Mouse (Mus musculus) granulocyte monocyte progenitor cell, adult 5-6 weeks (primary cell): ENCODE results near the gene Fezf2. TPM values are rescaled to one million over a fixed set of nuclear protein-coding genes. Genes with fewer than 3 reads are reported as not detected.

Experiments used
- ATAC-seq: replicated peaks from 2 replicates; pipeline ENCODE4 v1.8.0; 2016; ENCODE audit warnings: mild to moderate bottlenecking, moderate TSS enrichment, inconsistent platforms; ENCODE audit not compliant: poor library complexity, severe bottlenecking
- total RNA-seq, 2 experiments: library from RNA; stranded (forward) in 1 of 2; stranded (reverse) in 1 of 2; fragments of 200-712, 200-1000 nt in 1 of 2; fragments of >200 nt in 1 of 2; fragmentation: Nextera tagmentation in 1 of 2; gene quantifications; 2 replicates each; pipeline ENCODE4 v1.2.3; 2014 to 2017

Gene Fezf2
- total RNA-seq (2014; fragmentation: Nextera tagmentation) (not detected in 2 replicates), total RNA-seq (2017) (not detected in 2 replicates)

- no peak for ATAC-seq
Measured at GRCm38 (mm10) chr14:12348089-12348488, at the start of gene Fezf2. Gene Fezf2, minus strand, starts transcription at chr14:12348189.

DNA sequence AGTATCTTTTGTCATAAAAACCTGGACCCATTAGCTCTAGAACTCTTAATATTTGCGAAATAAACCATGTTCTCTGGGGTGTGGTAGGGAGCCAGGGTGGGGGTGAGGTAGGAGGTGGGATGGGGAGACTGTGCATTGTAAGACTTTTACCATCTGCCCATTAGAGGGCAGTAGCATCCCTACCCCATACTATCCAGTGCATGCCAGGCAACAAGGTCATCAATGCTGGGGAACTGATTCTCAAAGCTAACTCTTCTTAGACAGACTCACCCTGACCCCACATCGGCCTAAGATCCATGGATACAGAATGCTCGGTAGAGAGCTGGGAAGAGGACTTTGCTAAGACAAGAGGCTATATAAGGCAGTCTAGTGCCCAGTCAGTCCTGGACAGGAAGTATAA, 49.6 kb upstream of the Fezf2 start:
- ATAC-seq, result 0 out of 2 replicates have a peak, but pooled peaks have one; percentile 37

DNA sequence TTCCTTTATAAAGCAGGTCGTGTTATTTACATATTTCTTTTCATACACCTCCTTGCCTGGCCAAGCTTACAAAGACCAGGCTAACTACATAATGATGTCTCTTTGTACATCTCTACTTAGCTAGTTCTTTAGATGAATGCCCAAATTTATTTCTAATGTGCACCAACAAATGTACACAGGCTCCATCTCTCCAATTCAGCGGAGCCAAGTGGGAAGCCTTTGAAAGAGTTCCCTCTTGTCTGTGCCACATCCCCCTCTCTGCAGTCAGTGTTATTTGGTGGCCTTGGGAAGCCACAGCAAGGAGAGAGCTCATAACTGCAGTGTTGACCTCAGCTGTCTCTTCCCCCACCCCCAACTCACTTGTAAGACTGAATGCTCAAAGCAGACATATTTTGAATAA, 46.3 kb upstream of the Fezf2 start:
- no peak for ATAC-seq

- no peak for ATAC-seq
Measured at GRCm38 (mm10) chr14:12393271-12393861, 45.4 kb upstream of the Fezf2 start.

GRCm38 (mm10) chr14:12391167-12391566, 43.2 kb upstream of the Fezf2 start:
- no peak for ATAC-seq

DNA sequence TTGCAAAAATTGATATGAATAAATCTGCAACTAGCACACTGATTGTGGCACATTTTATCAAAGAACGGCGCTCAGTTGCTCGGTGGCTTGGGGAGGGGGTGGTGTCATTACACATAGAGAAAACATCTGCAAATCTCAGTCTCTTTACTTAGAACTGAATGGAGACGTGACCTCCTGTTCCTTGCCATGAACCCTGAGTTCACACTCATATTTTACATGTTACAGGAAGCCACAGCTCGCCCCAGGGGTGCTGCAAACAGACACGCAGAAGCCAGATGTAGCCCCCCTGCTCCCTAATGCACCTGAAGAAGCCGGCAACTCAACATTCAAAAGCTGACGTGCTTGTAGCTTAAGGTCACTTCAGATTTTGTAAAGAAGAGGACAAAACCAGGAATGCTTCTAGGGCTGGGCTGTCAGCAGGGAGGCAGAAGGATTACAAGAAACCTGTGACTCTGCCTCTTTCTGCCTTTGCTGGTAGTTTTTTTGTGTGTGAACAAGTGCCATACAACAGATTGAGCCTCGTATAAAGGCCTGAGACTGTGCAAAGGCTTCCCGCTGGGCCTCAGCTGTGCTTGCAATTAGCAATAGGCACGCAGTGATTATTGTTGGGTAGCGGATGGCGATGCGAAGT, 40.9 kb upstream of the Fezf2 start:
- ATAC-seq, result no peak

DNA sequence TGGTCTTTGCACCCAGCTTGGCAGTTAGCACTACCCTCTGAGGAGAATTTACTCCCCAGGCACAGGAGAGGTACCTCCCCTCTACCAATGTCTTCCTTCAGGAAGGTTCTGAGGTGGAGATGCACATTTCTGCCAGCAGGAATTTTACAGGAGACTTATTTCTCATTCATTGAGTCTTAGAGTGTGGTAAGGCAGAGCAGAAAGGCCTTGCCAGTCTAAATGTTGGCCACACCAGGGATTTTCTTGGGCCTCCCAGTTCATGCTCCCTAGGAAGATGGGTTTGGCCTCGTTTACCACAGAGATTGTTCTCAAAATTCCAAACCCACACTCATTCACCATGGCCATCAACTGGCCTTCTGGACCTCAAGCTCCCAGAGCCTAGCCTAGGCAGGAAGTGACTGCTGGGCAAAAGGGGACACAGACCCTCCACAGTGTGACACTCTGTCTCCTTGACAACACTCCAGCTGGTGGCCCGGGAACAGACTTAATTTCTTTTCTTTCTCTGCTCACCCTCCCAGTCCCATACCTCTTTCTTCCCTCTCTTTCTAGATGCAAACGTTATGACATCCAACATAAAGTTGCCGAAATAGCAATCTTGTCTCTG, 40.3 kb upstream of the Fezf2 start:
- ATAC-seq, result no peak

- ATAC-seq, result no peak
Measured at GRCm38 (mm10) chr14:12387176-12387575, 39.2 kb upstream of the Fezf2 start.

DNA sequence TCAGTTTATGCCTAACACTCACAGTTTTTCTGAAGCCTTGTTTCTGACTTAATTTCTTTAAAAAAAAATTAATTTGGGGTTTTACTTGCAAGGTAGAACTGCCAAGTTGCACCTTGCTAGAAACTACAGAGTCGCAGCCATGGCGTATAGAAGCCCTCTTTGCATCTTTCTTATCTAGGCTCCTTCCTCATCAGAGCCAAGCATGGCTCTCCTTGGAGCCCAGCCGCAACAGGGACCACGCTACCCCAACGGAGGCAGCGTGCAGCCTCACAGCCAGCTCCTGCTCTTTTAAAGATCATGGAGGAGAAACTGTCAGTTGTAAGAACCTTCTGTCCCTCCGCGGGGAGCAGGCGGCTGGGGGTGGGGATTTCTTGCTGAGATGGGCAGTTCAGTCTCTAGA, 29.9 kb upstream of the Fezf2 start:
- ATAC-seq, result no peak

GRCm38 (mm10) chr14:12377289-12377688, 29.3 kb upstream of the Fezf2 start:
- ATAC-seq, result no peak

DNA sequence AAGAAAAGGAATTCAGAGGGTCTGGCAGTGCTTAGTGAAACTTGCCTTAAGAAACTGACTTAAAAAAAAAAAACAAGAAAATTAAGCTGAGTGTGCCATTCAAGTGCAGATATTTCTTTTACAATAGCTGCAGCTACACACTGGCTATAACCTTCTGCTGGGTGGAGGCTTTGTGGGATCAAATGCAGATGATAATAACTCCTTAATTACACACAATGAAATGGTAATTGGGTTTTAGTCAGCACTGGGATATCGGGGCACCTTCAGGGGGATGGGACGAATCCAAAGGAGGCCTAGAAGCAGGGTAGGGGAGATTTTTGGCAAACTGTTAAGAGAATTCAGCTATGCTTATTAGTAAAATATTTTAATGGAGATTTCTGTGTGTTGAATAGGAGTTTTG, 27.5 kb upstream of the Fezf2 start:
- ATAC-seq, result no peak

DNA sequence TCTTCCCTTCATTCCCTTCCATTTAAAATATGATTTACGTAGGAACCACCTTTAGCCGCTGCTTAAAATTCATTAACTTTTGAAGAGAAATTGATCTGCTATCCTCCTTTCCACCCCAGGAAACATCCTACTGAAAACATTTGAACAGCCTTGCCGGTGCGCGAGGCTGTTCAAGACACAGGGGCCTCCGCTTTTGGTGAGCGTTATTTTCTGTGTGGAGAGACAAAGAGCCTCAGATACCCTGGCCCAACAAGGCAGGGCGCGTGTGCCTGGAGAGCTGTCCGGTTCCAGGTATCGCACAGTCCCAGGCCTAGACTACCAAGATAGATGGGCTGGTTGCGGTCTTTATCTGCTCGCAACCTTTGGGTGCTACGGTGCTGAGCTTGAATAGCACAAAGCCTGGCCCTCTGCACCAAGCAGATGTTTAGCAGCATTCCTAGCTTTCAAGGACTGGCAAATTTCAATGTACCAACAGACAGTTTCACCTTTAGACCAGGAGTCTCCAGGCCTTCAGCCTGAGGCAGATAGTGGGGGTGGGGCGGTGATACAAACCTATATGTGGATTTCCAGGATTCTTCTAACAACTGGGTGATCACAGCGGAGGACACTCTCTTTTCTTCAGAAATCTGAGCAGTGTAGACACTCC, 2.4 kb upstream of the Fezf2 start:
- no peak for ATAC-seq

- no peak for ATAC-seq
Measured at GRCm38 (mm10) chr14:12349334-12350090, 1.5 kb upstream of the Fezf2 start.

- no peak for ATAC-seq
Measured at GRCm38 (mm10) chr14:12346865-12347600, 956 bp downstream of the Fezf2 start.

- ATAC-seq, result no peak
Measured at GRCm38 (mm10) chr14:12346011-12346864, 1.8 kb downstream of the Fezf2 start.

DNA sequence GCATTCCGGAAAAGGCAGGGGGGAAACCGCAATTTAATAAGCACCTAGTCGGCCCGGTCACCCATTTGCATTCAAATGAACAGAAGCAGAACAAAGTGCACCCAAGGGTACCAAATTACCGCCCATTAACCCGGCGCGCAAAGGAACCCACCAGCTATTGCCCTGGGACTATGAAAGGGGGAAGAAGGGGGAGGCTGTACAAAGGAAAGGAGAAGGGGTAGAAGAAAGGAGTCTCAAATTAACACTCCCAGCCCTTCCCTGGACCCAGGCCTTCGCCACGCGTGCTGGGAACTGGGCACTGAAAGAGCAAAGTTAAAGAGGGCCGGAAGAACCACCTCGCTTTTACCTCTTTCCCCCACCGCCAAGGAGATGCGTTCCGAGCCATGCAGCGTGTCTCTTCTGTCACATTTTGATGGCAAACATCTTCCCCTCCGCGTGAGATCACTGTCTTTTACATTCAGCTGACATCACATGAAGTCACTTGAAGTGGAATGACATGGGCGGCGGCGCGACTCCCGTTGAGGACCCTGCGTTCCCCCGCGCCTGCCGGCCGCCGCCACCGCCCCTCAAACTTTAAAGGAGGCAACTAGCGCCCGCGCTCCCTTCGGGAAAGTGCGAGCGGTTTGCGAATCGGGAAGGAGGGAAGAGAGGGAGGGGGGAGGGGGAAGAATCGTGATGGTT, 2.6 kb downstream of the Fezf2 start:
- no peak for ATAC-seq

DNA sequence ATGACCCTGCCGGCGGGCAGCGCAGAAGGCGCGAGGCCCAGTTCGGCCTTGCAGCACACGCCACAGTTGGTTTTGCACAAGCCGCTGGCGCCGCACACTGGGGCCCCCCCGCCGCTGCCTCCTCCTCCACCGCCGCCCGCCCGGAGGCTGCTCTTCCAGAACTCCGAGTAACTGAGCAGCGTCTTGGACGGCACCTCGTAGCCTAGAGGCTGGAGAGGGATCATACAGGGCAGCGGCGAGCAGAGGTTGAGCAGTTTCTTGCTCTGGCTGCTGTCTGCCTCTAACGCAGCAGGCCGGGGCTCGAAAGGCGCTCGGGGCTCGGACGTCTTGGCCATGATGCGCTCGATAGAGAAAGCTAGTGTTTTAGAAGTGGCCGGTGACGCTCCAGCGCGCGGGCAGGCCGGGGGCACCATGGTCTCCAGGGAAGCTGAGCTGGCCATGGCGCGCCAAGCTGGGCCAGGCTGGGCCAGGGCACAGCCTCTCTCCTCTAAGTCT, 3.2 kb downstream of the Fezf2 start:
- no peak for ATAC-seq

GRCm38 (mm10) chr14:12344061-12344745, 3.8 kb downstream of the Fezf2 start:
- ATAC-seq, result no peak
